Mouse (Mus musculus) thymus, adult 2 months (tissue): ENCODE measurements around the gene Xrcc1. TPM values are rescaled to one million over a fixed set of nuclear protein-coding genes. Genes with fewer than 3 reads are reported as not detected.

ENCODE experiments used
- DNase-seq: peaks from one replicate; pipeline ENCODE4 v3.0.0; 2021
- H3K27ac ChIP-seq: fragments of 200-500 bp; 2 replicates; pipeline ENCODE4 v1.5.1; 2012; ENCODE audit warnings: low read length, control low read depth; ENCODE audit not compliant: control insufficient read depth, insufficient read depth
- H3K27me3 ChIP-seq: fragments of 200-500 bp; 2 replicates; pipeline ENCODE4 v1.6.1; 2012; ENCODE audit warnings: mild to moderate bottlenecking, low read length, moderate library complexity, mixed read lengths; ENCODE audit not compliant: control insufficient read depth, insufficient read depth
- H3K36me3 ChIP-seq: fragments of 200-500 bp; 2 replicates; pipeline ENCODE4 v1.6.1; 2012; ENCODE audit warnings: mild to moderate bottlenecking, low read length, moderate library complexity; ENCODE audit not compliant: control insufficient read depth, insufficient read depth
- H3K4me1 ChIP-seq: fragments of 200-500 bp; replicated peaks from 2 replicates; pipeline ENCODE4 v1.6.1; 2012; ENCODE audit warnings: low read length; ENCODE audit not compliant: control insufficient read depth, insufficient read depth
- H3K4me3 ChIP-seq: fragments of 200-500 bp; 2 replicates; pipeline ENCODE4 v1.5.1; 2012; ENCODE audit warnings: mild to moderate bottlenecking, low read length, control low read depth, moderate library complexity; ENCODE audit not compliant: control insufficient read depth, insufficient read depth
- CTCF ChIP-seq: fragments of 200-500 bp; IDR thresholded peaks from 2 replicates; pipeline ENCODE4 v1.5.1; 2012; ENCODE audit warnings: mild to moderate bottlenecking, control low read depth, low read length, moderate library complexity, borderline replicate concordance; ENCODE audit not compliant: control insufficient read depth, poor library complexity, insufficient read depth; ENCODE audit errors: extremely low read depth
- POLR2A ChIP-seq: fragments of 200-500 bp; IDR thresholded peaks from 2 replicates; pipeline ENCODE4 v1.6.1; 2012; ENCODE audit warnings: mild to moderate bottlenecking, low read length, control low read depth, moderate library complexity; ENCODE audit not compliant: control insufficient read depth, poor library complexity, insufficient read depth; ENCODE audit errors: extremely low read depth
- WGBS: fragments of 180-500 bp; shearing (Covaris S2); methylation state at CpG from one replicate; pipeline ENCODE4 v1.1.7; 2018; 5-methylcytosine and 5-hydroxymethylcytosine counted together
- polyA plus RNA-seq: library from polyadenylated mRNA; depleted of rRNA; stranded (reverse); fragments of >200 nt; gene quantifications from 2 replicates; pipeline ENCODE4 v1.2.3, GENCODE M21; 2012

Gene Xrcc1
- polyA plus RNA-seq, 1 experiment, result 115 TPM

DNA sequence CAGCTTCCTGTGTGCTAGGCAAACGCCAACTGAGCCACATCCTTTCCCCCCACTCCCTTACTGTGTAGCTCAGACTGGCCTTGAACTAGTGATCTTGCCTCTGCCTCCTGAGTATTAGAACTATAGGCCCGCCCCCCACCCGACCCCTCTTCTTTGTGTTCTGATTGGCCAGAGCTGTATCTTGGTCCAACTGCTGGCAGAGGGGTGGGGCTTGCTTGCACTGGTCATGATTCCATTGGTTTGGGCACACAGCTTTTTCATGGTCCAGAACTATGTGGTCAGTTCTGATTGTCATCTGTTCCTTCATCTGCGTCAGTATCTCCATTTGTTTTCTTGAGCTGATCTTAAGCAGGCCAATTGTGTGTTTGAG is 17.7 kb downstream of the Xrcc1 start:
- WGBS, result 93% methylated on average over 4 of the region's 4 CpGs
- Histone ChIP-seq H3K4me3 (no peak overlapping the region), H3K36me3 (0 out of 2 replicates have a peak, but pooled peaks cover 12% of the 10 kb centered on the region), H3K27ac (no peak overlapping the region), H3K27me3 (no peaks in the 10 kb centered on the region), H3K4me1 (no peaks in the 10 kb centered on the region)
- DNase-seq, result no peak
- TF ChIP-seq POLR2A, result no peak
- no peak for TF ChIP-seq CTCF

DNA sequence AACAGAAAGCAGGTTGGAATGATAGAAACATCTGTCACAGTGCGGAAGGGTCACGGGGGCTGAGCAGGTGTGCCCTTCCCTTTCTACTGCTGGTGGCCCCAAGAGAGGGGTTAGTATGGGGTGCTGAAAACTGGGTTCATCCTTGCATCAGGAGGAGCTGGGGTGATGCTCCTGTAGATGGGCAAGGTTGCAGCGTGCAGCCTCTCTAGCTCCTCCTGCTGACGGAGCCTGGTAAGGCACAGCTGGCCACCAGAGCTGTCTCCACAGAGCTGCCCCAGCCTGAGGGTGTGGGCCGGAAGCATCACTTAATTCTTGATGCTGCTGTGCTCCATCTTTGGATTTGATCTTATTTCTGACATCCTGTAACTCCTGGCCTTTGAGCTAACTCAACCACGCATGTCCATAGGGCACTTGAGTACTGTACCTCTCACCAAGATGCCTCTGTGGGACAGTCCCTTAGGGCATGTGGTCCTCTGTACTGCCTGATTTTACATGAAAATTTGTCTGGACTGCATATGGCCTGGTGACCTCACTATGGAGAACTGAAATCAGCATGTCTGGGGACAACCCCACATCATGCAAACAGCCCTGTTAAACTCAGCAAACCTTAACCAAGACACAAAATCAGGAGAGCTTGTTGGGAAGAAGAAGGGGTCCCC is 18.6 kb downstream of the Xrcc1 start:
- no peak overlapping the region for H3K4me3 ChIP-seq
- no peak overlapping the region for H3K27ac ChIP-seq
- 0 out of 2 replicates have a peak, but pooled peaks cover 12% of the 10 kb centered on the region for H3K36me3 ChIP-seq
- H3K27me3 ChIP-seq, result no peaks in the 10 kb centered on the region
- WGBS, result 69% methylated on average over 6 of the region's 6 CpGs
- TF ChIP-seq CTCF (peak; percentile 90), POLR2A (no peak)
- no peaks in the 10 kb centered on the region for H3K4me1 ChIP-seq
- peak; percentile 80 for DNase-seq

DNA sequence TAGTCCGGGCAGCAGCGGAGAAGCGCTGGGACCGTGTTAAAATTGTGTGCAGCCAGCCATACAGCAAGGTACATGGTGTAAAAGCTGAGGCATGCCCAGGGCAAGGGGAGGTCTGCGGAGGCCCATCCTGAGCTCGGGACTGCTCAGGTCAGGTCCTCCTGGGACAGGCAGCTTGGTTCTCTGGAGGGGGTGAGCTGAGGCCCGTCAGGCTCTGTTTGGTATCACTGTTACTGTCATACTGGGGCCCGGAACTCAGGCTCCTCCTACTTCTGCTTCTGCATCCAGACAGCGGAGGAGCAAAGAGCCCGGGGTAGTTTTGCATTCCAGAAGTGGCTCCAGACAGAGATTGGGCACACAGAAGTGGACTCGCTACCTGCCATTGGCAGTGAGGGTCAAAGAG is 19.5 kb downstream of the Xrcc1 start:
- H3K4me1 ChIP-seq, result no peaks in the 10 kb centered on the region
- H3K4me3 ChIP-seq, result no peak overlapping the region
- 0 out of 2 replicates have a peak, but pooled peaks cover 12% of the 10 kb centered on the region for H3K36me3 ChIP-seq
- WGBS, result 94% methylated on average over 11 of the region's 11 CpGs
- TF ChIP-seq POLR2A (no peak), CTCF (no peak)
- no peaks in the 10 kb centered on the region for H3K27me3 ChIP-seq
- no peak overlapping the region for H3K27ac ChIP-seq
- DNase-seq, result no peak

DNA sequence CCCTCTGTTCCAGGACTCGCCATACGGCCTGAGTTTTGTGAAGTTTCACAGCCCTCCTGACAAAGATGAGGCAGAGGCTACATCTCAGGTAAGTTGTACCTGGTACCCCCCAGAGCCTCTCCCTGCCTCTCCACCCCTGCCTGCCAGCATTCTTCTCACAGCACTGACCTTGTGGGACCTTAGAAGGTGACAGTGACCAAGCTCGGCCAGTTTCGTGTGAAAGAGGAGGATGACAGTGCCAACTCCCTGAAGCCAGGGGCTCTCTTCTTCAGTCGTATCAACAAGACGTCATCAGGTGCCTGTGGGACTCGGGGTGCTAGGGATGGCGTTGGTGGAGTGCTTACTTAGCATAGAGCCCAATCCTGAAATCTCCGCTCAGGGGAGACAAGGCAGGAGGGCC is 20.1 kb downstream of the Xrcc1 start:
- TF ChIP-seq POLR2A (no peak), CTCF (no peak)
- Histone ChIP-seq H3K4me3 (no peak overlapping the region), H3K27ac (no peak overlapping the region), H3K36me3 (0 out of 2 replicates have a peak, but pooled peaks cover 12% of the 10 kb centered on the region), H3K27me3 (no peaks in the 10 kb centered on the region), H3K4me1 (no peaks in the 10 kb centered on the region)
- 96% methylated on average over 9 of the region's 9 CpGs for WGBS
- DNase-seq, result no peak

DNA sequence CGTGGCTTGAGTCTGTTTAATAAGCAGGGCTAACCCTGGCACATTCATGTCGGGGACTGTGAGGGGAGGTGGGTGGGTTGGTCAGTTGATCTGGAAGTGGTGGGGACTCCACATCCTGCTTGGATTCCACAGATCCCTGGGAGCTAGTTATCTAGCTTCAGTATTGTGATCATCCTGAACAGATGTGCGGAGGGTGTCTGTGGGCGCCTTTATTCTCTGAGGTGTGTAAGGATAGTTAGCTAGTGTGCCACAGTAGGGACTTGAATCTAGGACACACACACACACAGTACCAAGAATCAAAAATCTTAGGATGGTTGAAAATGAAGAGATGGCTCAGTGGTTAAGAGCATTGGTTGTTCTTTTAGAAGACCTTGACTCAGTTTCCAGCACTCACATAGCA is 22.4 kb downstream of the Xrcc1 start:
- 95% methylated on average over 4 of the region's 4 CpGs for WGBS
- no peaks in the 10 kb centered on the region for H3K4me1 ChIP-seq
- no peaks in the 10 kb centered on the region for H3K27me3 ChIP-seq
- 0 out of 2 replicates have a peak, but pooled peaks cover 12% of the 10 kb centered on the region for H3K36me3 ChIP-seq
- no peak for DNase-seq
- no peak overlapping the region for H3K27ac ChIP-seq
- H3K4me3 ChIP-seq, result no peak overlapping the region
- TF ChIP-seq POLR2A (no peak), CTCF (no peak)

DNA sequence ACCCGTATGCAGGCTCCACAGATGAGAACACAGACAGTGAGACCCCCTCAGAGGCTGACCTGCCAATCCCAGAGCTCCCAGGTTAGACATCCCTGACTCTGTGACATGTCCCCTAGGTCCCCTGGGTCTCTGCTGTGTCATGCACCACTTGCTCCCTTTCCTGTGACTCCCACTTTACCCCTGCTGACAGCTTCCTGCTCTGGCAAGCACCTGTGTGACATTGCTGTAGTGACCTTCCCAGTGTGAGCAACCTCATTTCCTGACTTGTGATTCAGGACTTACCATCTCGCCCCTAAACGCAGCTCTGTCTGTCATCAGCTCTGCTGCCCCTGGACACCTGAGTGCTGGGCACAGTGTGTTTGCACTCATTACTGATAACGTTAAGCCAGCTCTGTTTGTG is 25.0 kb downstream of the Xrcc1 start:
- Histone ChIP-seq H3K4me3 (no peak overlapping the region), H3K27me3 (no peaks in the 10 kb centered on the region), H3K27ac (no peak overlapping the region), H3K36me3 (0 out of 2 replicates have a peak, but pooled peaks cover 12% of the 10 kb centered on the region), H3K4me1 (no peaks in the 10 kb centered on the region)
- 93% methylated on average over 4 of the region's 4 CpGs for WGBS
- DNase-seq, result no peak
- TF ChIP-seq POLR2A (no peak), CTCF (no peak)

DNA sequence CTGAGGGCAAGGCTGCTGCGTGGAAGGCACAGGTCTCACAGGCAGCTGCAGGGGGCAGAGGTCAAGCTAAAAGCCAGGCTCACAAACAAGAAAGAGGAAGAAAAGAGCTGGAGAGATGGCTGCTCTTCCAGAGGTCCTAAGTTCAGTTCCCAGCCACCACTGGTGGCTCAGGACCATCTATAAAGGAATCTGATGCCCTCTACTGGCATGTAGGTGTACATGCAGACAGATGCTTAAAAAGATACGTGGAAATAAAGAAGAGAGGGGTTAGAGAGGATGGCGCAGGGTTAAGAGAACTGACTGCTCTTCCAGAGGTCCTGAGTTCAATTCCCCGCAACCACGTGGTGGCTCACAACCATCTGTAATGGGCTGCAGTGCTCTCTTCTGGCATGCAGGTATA is 26.4 kb downstream of the Xrcc1 start:
- H3K36me3 ChIP-seq, result 0 out of 2 replicates have a peak, but pooled peaks cover 7% of the 10 kb centered on the region
- no peaks in the 10 kb centered on the region for H3K27me3 ChIP-seq
- no peak overlapping the region for H3K4me3 ChIP-seq
- 78% methylated on average over 5 of the region's 5 CpGs for WGBS
- H3K27ac ChIP-seq, result no peak overlapping the region
- DNase-seq, result no peak
- no peaks in the 10 kb centered on the region for H3K4me1 ChIP-seq
- no peak for TF ChIP-seq CTCF
- no peak for TF ChIP-seq POLR2A
